Mouse (Mus musculus) MEL-GATA-1-ER (cell line): ENCODE data around the gene Diras1.
"Not testable (repeated sequence)": the region's sequence is repeated elsewhere in the genome, so short reads cannot be mapped to it uniquely, and the experiment has no call there.

ENCODE experiments used
- DNase-seq: peaks from one replicate; pipeline ENCODE4 v3.0.0-alpha.2; 2012; ENCODE audit warnings: low read depth; ENCODE audit errors: extremely low read depth

The Diras1 gene

GRCm38 (mm10) chr10:81025639-81026275, at the start of gene Diras1:
Diras1 (minus strand) TSS chr10:81025662.
- no peak for DNase-seq

GRCm38 (mm10) chr10:81073464-81073863, 48.0 kb upstream of the Diras1 start:
- DNase-seq, result no peak

DNA sequence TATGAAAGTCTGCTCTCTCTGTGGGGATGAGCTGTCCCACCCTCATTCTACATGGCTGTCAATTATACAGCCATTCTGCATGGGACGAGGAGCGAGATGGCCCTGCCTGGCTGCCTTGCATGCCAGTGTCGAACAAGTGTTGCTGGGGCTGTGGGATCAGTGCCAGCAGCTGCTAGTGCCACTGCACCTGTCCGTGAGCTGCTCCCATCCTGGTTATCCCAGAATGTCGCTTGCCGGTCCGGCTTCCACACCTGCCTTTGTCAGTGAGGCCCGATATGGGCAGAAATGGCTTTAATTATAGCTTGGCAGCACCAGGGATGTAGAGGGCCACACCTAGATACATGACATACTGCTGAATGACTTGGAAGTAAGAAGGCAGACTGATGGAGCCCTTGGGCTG, 46.8 kb upstream of the Diras1 start:
- no peak for DNase-seq

DNA sequence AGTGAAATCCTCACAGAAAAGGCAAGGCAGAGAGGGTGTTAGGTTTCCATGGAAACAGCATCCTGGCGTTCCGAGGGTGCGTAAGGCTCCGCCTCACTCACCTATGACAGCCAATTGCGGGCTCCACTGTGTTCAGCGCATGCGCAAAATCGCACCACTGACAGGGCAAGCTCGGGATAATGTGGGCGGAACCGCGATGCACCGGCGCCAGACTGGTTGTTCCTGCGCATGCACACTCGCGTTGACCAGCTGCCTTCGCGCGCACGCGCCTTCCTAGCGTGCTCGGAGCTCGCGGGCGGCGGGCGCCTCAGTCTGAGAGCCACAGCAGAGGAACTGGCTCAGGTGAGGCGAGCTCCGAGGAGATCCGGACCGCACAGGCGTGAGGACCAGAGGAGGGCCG, 44.4 kb upstream of the Diras1 start, which contains the start of gene Thop1:
Gene Thop1 (plus strand): TSS at position 200 of the 400 bp plus-strand sequence.
- peak; percentile 97 for DNase-seq

DNA sequence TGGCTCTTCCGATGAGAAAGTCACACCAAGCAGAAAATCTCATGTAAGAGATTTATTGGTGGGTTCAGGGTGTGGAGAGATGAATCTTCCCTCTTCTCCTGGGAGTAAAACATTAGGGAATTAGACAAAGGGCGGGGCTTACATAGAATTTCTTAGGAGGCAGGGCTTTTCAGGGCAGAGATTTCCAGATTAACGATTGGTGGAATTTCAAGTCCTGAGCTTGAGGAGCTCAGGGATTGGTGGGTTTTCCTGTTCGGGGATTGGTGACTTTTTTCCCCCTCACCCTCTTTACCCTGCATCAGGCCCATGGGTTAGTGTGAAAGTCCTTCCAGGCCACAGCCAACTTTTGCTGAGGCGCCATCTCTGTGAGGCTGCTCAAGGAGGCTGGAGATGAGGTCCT, 43.2 kb upstream of the Diras1 start:
- DNase-seq, result no peak

GRCm38 (mm10) chr10:81064519-81064918, 39.1 kb upstream of the Diras1 start:
- not testable (repeated sequence) for DNase-seq

GRCm38 (mm10) chr10:81062710-81063109, 37.2 kb upstream of the Diras1 start:
- DNase-seq, result no peak

DNA sequence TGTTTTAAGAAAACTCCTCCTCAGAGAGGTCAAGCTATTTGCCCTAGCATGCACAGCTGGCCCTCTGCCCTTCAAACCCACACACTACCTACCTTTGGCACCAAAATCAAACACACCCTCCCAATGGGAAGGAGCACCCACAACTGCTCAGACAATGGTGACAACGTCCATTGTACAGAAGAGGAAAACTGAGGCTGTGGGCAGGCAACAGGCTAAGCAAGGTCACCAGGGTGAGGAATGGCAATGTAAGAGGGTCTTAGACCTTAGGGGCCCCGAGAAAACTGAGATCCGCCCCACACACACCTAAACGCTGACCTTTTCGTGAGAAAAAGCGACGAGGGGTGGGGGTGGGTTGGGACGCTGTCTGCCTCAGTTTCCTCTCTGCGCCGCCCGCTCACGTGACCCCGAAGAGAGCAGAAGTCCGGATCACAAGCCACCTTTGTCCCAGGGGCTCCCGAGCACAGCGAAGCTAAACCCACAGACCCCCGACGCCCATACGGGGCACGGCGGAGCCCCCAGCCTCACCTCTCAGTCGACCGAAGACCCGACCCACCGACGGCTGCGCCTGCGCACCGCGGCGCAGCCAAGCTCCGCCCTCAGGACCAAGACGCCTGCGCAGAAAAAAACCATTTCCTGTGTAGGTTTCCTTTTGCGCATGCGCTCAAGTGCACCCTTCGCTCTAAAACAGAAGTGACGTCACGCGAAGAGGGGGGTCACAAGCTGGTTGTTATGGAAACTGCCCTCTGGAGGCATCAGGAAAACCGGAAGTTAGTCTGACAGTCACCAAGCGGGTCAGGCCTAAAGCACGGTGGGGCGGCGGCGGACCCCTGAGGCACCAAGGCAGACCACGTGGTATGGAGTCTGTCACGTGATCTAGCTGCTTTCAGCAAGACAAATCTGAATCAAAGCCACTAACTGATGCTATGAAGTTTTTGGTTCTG, 34.4 kb upstream of the Diras1 start, which contains the start of gene Sgta:
Gene Sgta (minus strand): TSS at position 579 of the 941 bp plus-strand sequence.
- DNase-seq, result peak; percentile 95

DNA sequence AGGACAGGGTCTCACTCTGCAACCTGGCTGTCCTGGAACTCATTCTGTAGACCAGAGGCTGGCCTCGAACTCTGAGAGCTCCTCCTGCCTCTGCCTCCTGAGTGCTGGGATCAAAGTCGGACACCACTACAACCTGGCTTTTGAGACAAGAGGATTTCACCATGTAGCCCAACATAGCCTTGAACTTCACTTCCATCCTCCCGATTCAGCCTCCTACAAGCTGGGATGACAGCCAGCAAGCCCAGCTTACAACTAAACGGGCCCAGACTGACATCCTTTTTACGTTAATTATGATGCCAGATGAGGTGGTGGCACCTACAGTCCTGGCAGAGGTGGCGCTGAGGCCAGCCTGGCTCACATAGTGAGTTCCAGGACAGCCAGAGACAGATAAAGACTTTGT, 33.4 kb upstream of the Diras1 start:
- no peak for DNase-seq

- no peak for DNase-seq
Measured at GRCm38 (mm10) chr10:81057406-81058130, 32.1 kb upstream of the Diras1 start.

- DNase-seq, result not testable (repeated sequence)
Measured at GRCm38 (mm10) chr10:81055802-81056340, 30.4 kb upstream of the Diras1 start.

- DNase-seq, result no peak
Measured at GRCm38 (mm10) chr10:81055169-81055568, 29.7 kb upstream of the Diras1 start.

DNA sequence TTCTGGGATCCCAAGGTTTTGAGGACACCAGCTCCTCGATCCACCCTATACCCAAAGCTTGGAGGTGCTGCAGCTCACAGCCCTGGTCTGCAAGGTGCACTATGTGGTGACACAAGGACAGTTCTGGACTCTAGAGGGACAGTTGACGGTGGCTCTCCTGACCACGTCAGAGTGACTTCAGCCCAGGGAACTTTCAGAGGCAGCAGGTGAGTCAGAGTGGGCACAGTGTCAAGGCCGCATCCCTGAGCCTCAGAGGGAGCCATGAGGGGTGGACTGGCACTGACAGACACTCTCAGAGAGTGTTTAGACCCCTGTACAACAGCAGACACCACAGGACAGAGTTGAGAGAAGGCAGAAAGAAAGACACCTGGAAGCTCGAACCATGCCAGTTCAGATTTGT, 27.1 kb upstream of the Diras1 start:
- no peak for DNase-seq

DNA sequence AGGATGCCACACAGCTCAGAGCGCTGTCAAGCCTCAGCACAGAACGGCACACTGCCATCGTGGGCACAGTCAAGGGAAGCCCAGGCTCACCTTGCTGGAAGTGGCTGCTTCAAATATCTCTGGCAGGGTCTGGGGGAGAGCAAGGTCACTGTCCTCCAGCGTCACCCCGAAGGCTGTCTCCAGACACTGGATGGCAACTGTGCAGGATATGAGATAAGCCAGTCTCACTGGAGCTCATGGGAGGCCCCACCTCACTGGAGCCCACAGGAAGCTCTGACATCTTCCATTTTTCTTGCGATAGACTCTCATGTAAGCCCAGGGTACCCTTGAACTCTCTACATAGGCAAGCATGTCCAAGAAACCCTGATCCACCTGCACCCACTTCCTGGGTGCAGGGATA, 25.7 kb upstream of the Diras1 start:
- no peak for DNase-seq

DNA sequence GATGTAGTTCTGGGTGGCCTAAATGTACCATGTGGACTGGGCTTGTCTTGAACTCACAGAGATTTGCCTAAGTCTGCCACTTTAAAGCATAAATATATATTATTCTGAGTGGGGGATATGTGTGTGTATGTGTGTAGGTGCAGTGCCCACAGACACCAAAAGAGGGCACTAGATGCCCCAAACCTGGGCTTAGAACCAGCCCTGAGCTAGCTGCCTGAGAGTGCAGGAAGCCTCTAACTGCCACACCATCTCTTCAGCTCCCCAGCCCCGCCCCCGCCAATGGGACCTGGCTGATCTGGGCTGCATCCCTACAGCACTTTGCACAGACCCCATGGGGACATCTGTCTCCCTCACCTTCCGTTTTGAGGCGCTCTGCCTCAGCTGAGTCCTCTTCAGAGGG, 25.2 kb upstream of the Diras1 start:
- no peak for DNase-seq

DNA sequence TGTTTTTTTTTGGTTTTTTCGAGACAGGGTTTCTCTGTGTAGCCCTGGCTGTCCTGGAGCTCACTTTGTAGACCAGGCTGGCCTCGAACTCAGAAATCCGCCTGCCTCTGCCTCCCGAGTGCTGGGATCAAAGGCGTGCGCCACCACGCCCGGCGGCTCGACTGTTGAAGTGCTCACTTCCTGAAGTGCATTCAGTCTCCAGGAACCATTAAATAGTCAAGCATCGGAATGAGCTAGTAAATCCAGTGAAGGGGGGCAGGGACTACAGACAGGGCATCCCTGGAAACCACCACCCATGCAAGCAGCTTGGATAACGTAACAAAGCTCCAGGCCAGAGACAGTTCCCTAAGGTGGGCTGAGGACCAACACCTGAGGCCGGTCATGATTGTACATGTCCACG, 19.8 kb upstream of the Diras1 start:
- DNase-seq, result not testable (repeated sequence)

DNA sequence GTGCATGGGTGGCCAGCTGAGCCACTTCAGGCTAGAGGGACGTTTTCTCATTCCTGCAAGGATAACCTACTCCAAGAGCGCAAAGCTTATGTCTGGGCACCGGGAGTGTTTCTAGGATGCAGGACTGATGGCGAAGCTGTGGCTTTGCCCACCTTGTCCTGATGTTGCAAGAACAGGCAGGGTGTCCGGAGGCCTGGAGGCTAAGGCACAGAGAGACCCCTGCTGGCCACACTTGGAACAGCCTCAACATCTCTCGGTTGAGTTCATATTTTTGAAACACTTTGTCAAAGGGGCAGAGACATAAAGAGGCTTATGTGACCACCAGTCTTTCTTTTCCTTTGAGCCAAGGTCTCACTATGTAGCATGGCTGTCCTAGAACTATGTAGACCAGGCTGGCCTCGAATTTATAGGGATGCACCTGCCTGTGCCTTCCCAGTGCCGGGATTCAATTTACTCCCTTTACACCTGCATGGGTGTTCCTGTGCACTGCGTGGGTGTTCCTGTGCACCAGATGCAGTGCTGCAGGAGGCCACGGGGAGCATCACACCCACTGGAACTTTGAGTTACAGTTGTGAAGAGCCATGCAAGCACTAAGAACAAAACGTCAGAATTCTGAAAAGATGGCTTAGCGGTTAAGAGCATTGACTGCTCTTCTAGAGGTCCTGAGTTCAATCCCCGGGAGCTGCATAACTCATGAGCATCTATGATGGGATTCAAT, 16.2 kb upstream of the Diras1 start:
- peak; percentile 32 for DNase-seq

DNA sequence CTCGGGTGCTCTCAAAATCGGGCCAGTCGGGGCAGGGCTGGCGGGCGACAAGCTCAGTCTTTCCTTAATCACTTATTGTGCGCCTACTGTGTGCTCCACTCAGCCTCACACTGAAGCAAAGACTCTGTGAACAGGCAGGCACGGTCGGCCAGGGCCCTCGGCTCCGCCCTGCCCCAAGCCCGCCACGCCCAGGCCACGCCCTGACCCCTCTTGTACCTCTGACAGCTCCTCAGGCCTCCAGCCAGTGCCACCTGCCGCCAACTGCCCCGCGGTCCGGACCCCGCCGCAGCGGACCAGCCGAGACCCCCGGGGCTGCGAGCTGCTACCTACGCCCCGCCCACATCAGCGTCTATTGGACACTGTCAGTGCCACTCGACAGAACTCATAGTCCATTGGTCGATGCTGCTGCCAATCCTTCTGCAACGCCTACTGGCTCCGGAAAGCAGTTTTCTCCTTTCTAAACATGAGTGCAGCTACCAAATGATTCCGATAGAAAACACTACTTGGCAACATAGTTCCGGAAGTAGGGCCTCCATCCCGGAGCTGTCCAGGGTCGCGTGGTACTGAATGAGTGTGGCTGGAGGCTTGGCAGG, 11.6 kb upstream of the Diras1 start, which contains the start of gene Slc39a3:
Gene Slc39a3 (minus strand): TSS at position 439 of the 593 bp plus-strand sequence.
- DNase-seq, result peak; percentile 98

DNA sequence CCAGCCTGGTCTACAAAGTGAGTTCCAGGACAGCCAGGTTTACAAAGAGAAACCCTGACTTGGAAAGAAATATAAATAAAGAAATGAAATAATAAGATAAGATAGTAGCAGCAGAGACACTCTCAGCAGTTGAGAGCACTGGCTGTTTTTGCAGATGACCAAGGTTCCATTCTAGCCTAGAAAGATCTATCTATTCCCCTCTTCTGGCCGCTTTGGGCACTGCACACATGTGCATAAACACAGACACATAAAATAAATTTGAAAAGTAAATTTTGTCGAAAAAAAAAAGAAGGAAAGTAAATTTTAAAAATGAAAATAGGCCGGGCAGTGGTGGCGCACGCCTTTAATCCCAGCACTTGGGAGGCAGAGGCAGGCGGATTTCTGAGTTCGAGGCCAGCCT, 10.8 kb upstream of the Diras1 start:
- DNase-seq, result peak; percentile 35

DNA sequence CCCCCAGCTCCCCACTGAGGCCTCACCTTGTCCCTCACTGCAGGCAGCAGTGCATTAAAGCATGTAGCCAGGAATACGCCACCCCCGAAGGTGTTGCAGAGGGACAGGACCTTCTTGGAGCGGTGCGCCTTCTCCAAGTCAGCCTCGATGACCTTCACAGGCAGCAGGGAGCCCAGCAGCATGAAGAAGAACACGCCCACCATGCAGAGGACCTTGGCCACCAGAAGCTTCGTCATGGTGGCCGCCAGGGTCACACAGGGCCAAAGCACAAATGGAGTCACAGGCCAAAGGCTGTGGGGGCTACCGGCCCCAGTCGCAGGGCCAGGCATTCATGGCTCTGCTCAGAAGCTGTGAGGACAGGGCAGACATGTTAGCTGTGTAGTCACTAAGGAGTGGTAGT, 8.1 kb upstream of the Diras1 start:
- no peak for DNase-seq
